In genomic region chr1:132349049-132349448, GRCm38 (mm10) we compare ENCODE assay signal across 7 mouse cellular contexts. TPM values are rescaled to one million over a fixed set of nuclear protein-coding genes. Genes with fewer than 3 reads are reported as not detected.
"Had no signal": no experiment of that assay in that cellular context is flagged by ENCODE, and none has a peak within 500 bp of the region (broad histone marks: within the 10 kb centered on the region; RNA-seq: fewer than 3 reads in every experiment).

No protein-coding gene starts in this region.

RNA-seq across cellular contexts. Expression of gene Klhdc8a, which starts 50.6 kb away (rescaled TPM):
- total RNA-seq: megakaryocyte progenitor cell, adult 5-6 weeks; megakaryocyte, adult 5-6 weeks; megakaryocyte-erythroid progenitor cell, adult 5-6 weeks; monocyte, adult 5-6 weeks had no signal
- polyA plus RNA-seq: limb, embryonic 10.5 days; limb, embryonic 11.5 days; macrophage had no signal
